Mouse (Mus musculus): ENCODE results near the gene Nectin3. TPM values are rescaled to one million over a fixed set of nuclear protein-coding genes. Genes with fewer than 3 reads are reported as not detected.

The Nectin3 gene
- total RNA-seq (2014; rRNA removed; ENCODE audit: low replicate concordance) (25.7 and 28.7 TPM in 2 replicates), polyA plus RNA-seq (2015; fragmentation: Nextera tagmentation; extraction: Ambion mirVana) (8.6 and 9.6 TPM in 2 replicates)

- DNase-seq (ENCODE audit: low spot score) (no peak), ATAC-seq (ENCODE audit: insufficient read depth, low read depth) (no peak)
- Histone ChIP-seq H3K36me3 (replicated peaks; ENCODE audit: control insufficient read depth, insufficient read depth, low read length) (no peaks in the 10 kb centered on the region), H3K4me3 (ENCODE audit: low read depth, low read length) (peak within 1 kb of the TSS; percentile 98), H3K9ac (replicated peaks; ENCODE audit: low read depth, low read length) (peak within 1 kb of the TSS; percentile 93), H3K9me3 (replicated peaks; ENCODE audit: control insufficient read depth, low read length) (no peaks in the 10 kb centered on the region), H3K4me1 (ENCODE audit: control insufficient read depth, insufficient read depth) (peaks cover 12% of the 10 kb centered on the region), H3K4me2 (ENCODE audit: low read depth, low read length) (peak within 1 kb of the TSS; percentile 90), H3K27me3 (ENCODE audit: control insufficient read depth, insufficient read depth, low read length) (no peaks in the 10 kb centered on the region), H3K27ac (ENCODE audit: low read depth) (peak within 1 kb of the TSS; percentile 97)
- TF ChIP-seq EP300 (IDR thresholded peaks at IDR 0.05; ENCODE audit: low read depth): no peak
- no peak for TF ChIP-seq CTCF (IDR thresholded peaks at IDR 0.05; ENCODE audit: low read depth)
- WGBS: 6% methylated on average over 4 of the region's 4 CpGs
Measured at GRCm38 (mm10) chr16:46498421-46498789, at the start of gene Nectin3. Nectin3 (minus strand) TSS chr16:46498525.

GRCm38 (mm10) chr16:46538092-46538491, 39.8 kb upstream of the Nectin3 start:
- Histone ChIP-seq H3K4me1 (ENCODE audit: control insufficient read depth, insufficient read depth) (no peaks in the 10 kb centered on the region), H3K27me3 (ENCODE audit: control insufficient read depth, insufficient read depth, low read length) (no peaks in the 10 kb centered on the region), H3K36me3 (replicated peaks; ENCODE audit: control insufficient read depth, insufficient read depth, low read length) (no peaks in the 10 kb centered on the region), H3K9me3 (replicated peaks; ENCODE audit: control insufficient read depth, low read length) (no peaks in the 10 kb centered on the region), H3K4me2 (ENCODE audit: low read depth, low read length) (no peak overlapping the region), H3K9ac (replicated peaks; ENCODE audit: low read depth, low read length) (no peak overlapping the region), H3K4me3 (ENCODE audit: low read depth, low read length) (no peak overlapping the region), H3K27ac (ENCODE audit: low read depth) (no peak overlapping the region)
- no peak for TF ChIP-seq CTCF (IDR thresholded peaks at IDR 0.05; ENCODE audit: low read depth)
- ATAC-seq (ENCODE audit: insufficient read depth, low read depth) (no peak), DNase-seq (ENCODE audit: low spot score) (no peak)
- 83% methylated on average over 3 of the region's 3 CpGs for WGBS

GRCm38 (mm10) chr16:46532465-46533254, 34.3 kb upstream of the Nectin3 start:
- no peaks in the 10 kb centered on the region for H3K9me3 ChIP-seq (replicated peaks; ENCODE audit: control insufficient read depth, low read length)
- DNase-seq (ENCODE audit: low spot score) (no peak), ATAC-seq (ENCODE audit: insufficient read depth, low read depth) (no peak)
- 70% methylated on average over 5 of the region's 5 CpGs for WGBS
- no peak overlapping the region for H3K4me2 ChIP-seq (ENCODE audit: low read depth, low read length)
- no peak for TF ChIP-seq EP300 (IDR thresholded peaks at IDR 0.05; ENCODE audit: low read depth)
- TF ChIP-seq CTCF (IDR thresholded peaks at IDR 0.05; ENCODE audit: low read depth): no peak
- H3K36me3 ChIP-seq (replicated peaks; ENCODE audit: control insufficient read depth, insufficient read depth, low read length): no peaks in the 10 kb centered on the region
- H3K4me3 ChIP-seq (ENCODE audit: low read depth, low read length): no peak overlapping the region
- H3K27me3 ChIP-seq (ENCODE audit: control insufficient read depth, insufficient read depth, low read length): no peaks in the 10 kb centered on the region
- H3K4me1 ChIP-seq (ENCODE audit: control insufficient read depth, insufficient read depth): no peaks in the 10 kb centered on the region
- H3K27ac ChIP-seq (ENCODE audit: low read depth): no peak overlapping the region
- no peak overlapping the region for H3K9ac ChIP-seq (replicated peaks; ENCODE audit: low read depth, low read length)

- Histone ChIP-seq H3K9me3 (replicated peaks; ENCODE audit: control insufficient read depth, low read length) (no peaks in the 10 kb centered on the region), H3K27me3 (ENCODE audit: control insufficient read depth, insufficient read depth, low read length) (no peaks in the 10 kb centered on the region), H3K9ac (replicated peaks; ENCODE audit: low read depth, low read length) (no peak overlapping the region), H3K36me3 (replicated peaks; ENCODE audit: control insufficient read depth, insufficient read depth, low read length) (no peaks in the 10 kb centered on the region), H3K4me2 (ENCODE audit: low read depth, low read length) (no peak overlapping the region), H3K4me1 (ENCODE audit: control insufficient read depth, insufficient read depth) (no peaks in the 10 kb centered on the region), H3K4me3 (ENCODE audit: low read depth, low read length) (no peak overlapping the region), H3K27ac (ENCODE audit: low read depth) (no peak overlapping the region)
- 61% methylated on average over 3 of the region's 3 CpGs for WGBS
- DNase-seq (ENCODE audit: low spot score) (no peak), ATAC-seq (ENCODE audit: insufficient read depth, low read depth) (no peak)
- no peak for TF ChIP-seq EP300 (IDR thresholded peaks at IDR 0.05; ENCODE audit: low read depth)
- no peak for TF ChIP-seq CTCF (IDR thresholded peaks at IDR 0.05; ENCODE audit: low read depth)
Measured at GRCm38 (mm10) chr16:46531023-46531422, 32.7 kb upstream of the Nectin3 start.

- TF ChIP-seq CTCF (IDR thresholded peaks at IDR 0.05; ENCODE audit: low read depth) (no peak), EP300 (IDR thresholded peaks at IDR 0.05; ENCODE audit: low read depth) (no peak)
- H3K36me3 ChIP-seq (replicated peaks; ENCODE audit: control insufficient read depth, insufficient read depth, low read length): no peaks in the 10 kb centered on the region
- ATAC-seq (ENCODE audit: insufficient read depth, low read depth): no peak
Measured at GRCm38 (mm10) chr16:46520885-46521417, 22.6 kb upstream of the Nectin3 start.

More at GRCm38 (mm10) chr16:46520885-46521417, 22.6 kb upstream of the Nectin3 start:
- Histone ChIP-seq H3K4me2 (ENCODE audit: low read depth, low read length) (no peak overlapping the region), H3K4me1 (ENCODE audit: control insufficient read depth, insufficient read depth) (no peaks in the 10 kb centered on the region), H3K27me3 (ENCODE audit: control insufficient read depth, insufficient read depth, low read length) (no peaks in the 10 kb centered on the region), H3K27ac (ENCODE audit: low read depth) (no peak overlapping the region), H3K9ac (replicated peaks; ENCODE audit: low read depth, low read length) (no peak overlapping the region), H3K4me3 (ENCODE audit: low read depth, low read length) (no peak overlapping the region), H3K9me3 (replicated peaks; ENCODE audit: control insufficient read depth, low read length) (no peaks in the 10 kb centered on the region)
- DNase-seq (ENCODE audit: low spot score): no peak
- WGBS: 53% methylated on average over 5 of the region's 5 CpGs

Measured in heart, postnatal 0 days (tissue).